Mouse (Mus musculus): ENCODE results near the gene Shkbp1. TPM values are rescaled to one million over a fixed set of nuclear protein-coding genes. Genes with fewer than 3 reads are reported as not detected.

Shkbp1 gene
- total and polyA plus RNA-seq, 3 experiments = 23.3 to 62.8 (median 30.8) TPM

DNA sequence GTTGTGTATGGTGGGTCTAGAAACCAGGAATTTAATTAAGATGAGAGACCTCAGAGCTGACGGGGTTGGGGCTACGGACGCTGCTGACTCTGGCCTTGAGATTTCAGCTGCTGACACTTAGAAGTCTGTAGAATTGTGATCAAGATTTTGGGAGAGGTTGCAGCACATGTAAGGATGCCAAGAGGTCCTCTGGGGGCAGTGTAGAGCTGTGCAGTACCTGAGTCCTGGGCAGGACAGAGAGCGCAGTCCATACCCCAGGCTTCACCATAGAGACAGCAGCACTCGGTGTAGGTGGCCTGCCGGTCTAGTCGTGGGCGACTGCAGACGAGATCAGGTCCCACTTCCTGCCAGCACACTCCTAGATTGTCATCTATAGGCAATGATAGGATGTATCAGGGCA lies 48.3 kb downstream of the Shkbp1 start:
- Histone ChIP-seq H3K27ac (ENCODE audit: insufficient read depth, low read depth) (no peak overlapping the region), H3K79me2 (replicated peaks; ENCODE audit: control insufficient read depth, extremely low read depth, insufficient read depth, poor library complexity, severe bottlenecking) (no peaks in the 10 kb centered on the region), H3K27me3 (replicated peaks) (peaks cover 41% of the 10 kb centered on the region), H3K9me3 (replicated peaks; ENCODE audit: low read length) (no peaks in the 10 kb centered on the region), H3K36me3 (replicated peaks in 1 of 2; ENCODE audit: control insufficient read depth in 1 of 2, insufficient read depth in 1 of 2, low read length in 1 of 2) (no peaks in the 10 kb centered on the region), H3K4me3 (replicated peaks in 1 of 3; ENCODE audit: low read depth in 2 of 3, low read length in 2 of 3, poor library complexity in 1 of 3) (no peak overlapping the region), H3K4me2 (ENCODE audit: insufficient read depth, low read depth, poor library complexity, severe bottlenecking) (no peak overlapping the region), H3K4me1 (ENCODE audit: control insufficient read depth in 1 of 2, insufficient read depth in 2 of 2) (peaks cover 0 to 2% of the 10 kb centered on the region in 2 experiments; a peak in 2 of 4 replicates), H3K9ac (ENCODE audit: insufficient read depth, low read depth) (no peak overlapping the region)
- in situ Hi-C loops (cut with MboI; ENCODE audit: low pct_ligation_motif_present, low pct_unique_long_range_greater_than_20kb, low sequenced_read_pairs) = no loop called here
- DNase-seq (ENCODE audit: extremely low read depth) = no peak
- no peak for TF ChIP-seq TCF12 (IDR thresholded peaks at IDR 0.05; ENCODE audit: low read depth, low read length)
- peak; percentile 29 for TF ChIP-seq RAD21 (IDR thresholded peaks at IDR 0.05; ENCODE audit: low read depth, low read length)
- TF ChIP-seq SMC3 (IDR thresholded peaks at IDR 0.05; ENCODE audit: low read depth, low read length) = 0 out of 2 replicates have a peak, but pooled peaks have one; percentile 3
- no peak for TF ChIP-seq CHD1 (IDR thresholded peaks at IDR 0.05; ENCODE audit: low read depth, low read length)
- TF ChIP-seq CTCF (conservative IDR thresholded peaks at IDR 0.05 in 1 of 2, IDR thresholded peaks at IDR 0.05 in 1 of 2; ENCODE audit: low read depth in 2 of 2, low read length in 2 of 2) = peak; percentile 10 to 56; a peak in 2 of 4 replicates
- no peak for TF ChIP-seq KAT2A (IDR thresholded peaks at IDR 0.05; ENCODE audit: insufficient replicate concordance, low read length)
- no peak for TF ChIP-seq MAFK (IDR thresholded peaks at IDR 0.05; ENCODE audit: insufficient replicate concordance, low read length)
- dilution Hi-C loops (cut with MboI; ENCODE audit: extremely low pct_ligation_motif_present, extremely low pct_unique_long_range_greater_than_20kb, low sequenced_read_pairs) = no loop called here

DNA sequence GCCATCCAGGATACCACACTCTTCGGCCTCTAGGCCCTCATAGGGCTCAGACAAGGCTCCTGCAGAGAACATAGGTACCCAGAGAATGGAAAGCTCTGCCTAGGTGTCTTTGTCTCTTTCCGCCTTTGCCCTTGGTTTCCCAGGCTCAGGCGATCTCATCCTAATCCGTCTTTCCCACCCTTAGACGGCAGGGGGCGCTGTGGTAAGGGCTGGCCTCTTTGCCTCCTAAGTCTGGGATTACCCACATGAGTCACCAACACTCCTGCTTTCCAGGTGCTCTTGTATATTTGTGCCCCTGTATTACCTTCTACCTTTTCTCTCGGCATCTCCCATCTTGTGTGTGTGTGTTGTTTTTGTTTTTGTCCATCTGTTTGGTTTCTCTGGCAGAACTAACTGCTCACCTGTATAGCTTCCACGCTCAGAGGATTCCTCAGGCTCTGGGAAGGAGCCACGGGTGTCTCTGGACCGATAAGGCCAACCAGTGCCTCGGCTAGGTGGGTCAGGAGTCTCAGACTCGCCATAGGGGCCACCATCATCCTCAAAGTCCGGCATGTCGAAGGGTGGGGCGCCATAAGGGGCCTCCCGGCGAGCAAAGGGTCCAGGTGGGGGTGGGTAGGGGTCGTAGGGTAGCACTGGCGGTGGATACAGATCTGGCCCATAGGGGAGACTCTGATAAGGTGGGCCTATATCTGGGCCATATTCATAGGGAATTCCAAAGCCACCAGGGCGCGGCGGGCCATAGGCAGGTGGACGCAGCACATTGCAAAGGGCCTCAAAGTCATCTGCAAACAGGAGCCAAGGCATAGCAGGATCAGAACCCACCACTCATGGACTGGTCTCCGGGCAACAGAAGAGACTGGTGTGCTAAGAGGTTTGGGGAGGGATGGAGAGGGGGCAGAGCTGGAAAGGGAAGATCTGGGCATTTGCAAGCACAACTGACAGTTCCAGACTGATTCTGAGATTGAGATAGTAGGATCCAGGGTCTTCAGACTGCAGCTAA lies 49.4 kb downstream of the Shkbp1 start:
- Histone ChIP-seq H3K27ac (ENCODE audit: insufficient read depth, low read depth) (no peak overlapping the region), H3K79me2 (replicated peaks; ENCODE audit: control insufficient read depth, extremely low read depth, insufficient read depth, poor library complexity, severe bottlenecking) (no peaks in the 10 kb centered on the region), H3K9me3 (replicated peaks; ENCODE audit: low read length) (no peaks in the 10 kb centered on the region), H3K27me3 (replicated peaks) (peaks cover 49% of the 10 kb centered on the region), H3K4me2 (ENCODE audit: insufficient read depth, low read depth, poor library complexity, severe bottlenecking) (no peak overlapping the region), H3K36me3 (replicated peaks in 1 of 2; ENCODE audit: control insufficient read depth in 1 of 2, insufficient read depth in 1 of 2, low read length in 1 of 2) (no peaks in the 10 kb centered on the region), H3K4me1 (ENCODE audit: control insufficient read depth in 1 of 2, insufficient read depth in 2 of 2) (peaks cover 0 to 2% of the 10 kb centered on the region in 2 experiments; a peak in 2 of 4 replicates), H3K4me3 (replicated peaks in 1 of 3; ENCODE audit: low read depth in 2 of 3, low read length in 2 of 3, poor library complexity in 1 of 3) (no peak overlapping the region), H3K9ac (ENCODE audit: insufficient read depth, low read depth) (no peak overlapping the region)
- DNase-seq (ENCODE audit: extremely low read depth) = peak; percentile 29
- dilution Hi-C loops (cut with MboI; ENCODE audit: extremely low pct_ligation_motif_present, extremely low pct_unique_long_range_greater_than_20kb, low sequenced_read_pairs) = no loop called here
- in situ Hi-C loops (cut with MboI; ENCODE audit: low pct_ligation_motif_present, low pct_unique_long_range_greater_than_20kb, low sequenced_read_pairs) = no loop called here
- no peak for TF ChIP-seq TCF12 (IDR thresholded peaks at IDR 0.05; ENCODE audit: low read depth, low read length)
- no peak for TF ChIP-seq E2F4 (IDR thresholded peaks at IDR 0.05; ENCODE audit: insufficient replicate concordance, low read depth, low read length)
- TF ChIP-seq CTCF (conservative IDR thresholded peaks at IDR 0.05 in 1 of 2, IDR thresholded peaks at IDR 0.05 in 1 of 2; ENCODE audit: low read depth in 2 of 2, low read length in 2 of 2) = peak; percentile 66 to 74
- TF ChIP-seq RAD21 (IDR thresholded peaks at IDR 0.05; ENCODE audit: low read depth, low read length) = peak; percentile 22
- peak; percentile 48 for TF ChIP-seq SMC3 (IDR thresholded peaks at IDR 0.05; ENCODE audit: low read depth, low read length)

DNA sequence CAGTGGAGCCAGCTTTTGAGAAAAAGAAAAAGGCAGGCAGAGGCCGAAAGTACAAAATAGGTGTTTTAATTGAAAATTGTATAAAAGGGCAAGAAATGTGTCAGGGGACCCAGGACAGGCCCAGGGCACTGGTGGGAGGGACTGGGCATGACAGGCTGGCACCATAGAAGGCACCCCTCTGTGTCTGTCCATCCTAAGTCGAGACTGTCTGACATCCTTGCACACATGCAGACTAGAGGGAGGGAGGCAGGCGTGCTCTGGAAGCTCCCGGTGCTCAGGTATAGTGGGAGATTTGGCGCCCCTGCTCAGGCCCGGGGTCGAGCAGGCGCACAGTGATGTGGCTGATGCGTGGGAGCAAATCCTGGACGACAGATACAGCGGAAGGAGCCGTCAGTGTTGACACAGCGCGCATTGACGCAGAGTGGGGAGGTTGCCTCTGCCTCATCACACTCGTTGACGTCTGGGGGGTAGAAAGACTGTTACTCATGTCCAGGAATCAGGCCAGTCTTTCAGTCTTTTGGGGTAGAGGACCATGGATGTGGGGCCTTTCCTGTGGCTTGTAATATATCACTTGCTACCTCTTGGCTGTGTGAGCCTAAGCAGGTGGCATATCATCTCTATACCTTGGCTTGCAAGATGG lies 50.6 kb downstream of the Shkbp1 start:
- Histone ChIP-seq H3K79me2 (replicated peaks; ENCODE audit: control insufficient read depth, extremely low read depth, insufficient read depth, poor library complexity, severe bottlenecking) (no peaks in the 10 kb centered on the region), H3K9ac (ENCODE audit: insufficient read depth, low read depth) (no peak overlapping the region), H3K27ac (ENCODE audit: insufficient read depth, low read depth) (no peak overlapping the region), H3K36me3 (replicated peaks in 1 of 2; ENCODE audit: control insufficient read depth in 1 of 2, insufficient read depth in 1 of 2, low read length in 1 of 2) (no peaks in the 10 kb centered on the region), H3K27me3 (replicated peaks) (peaks cover 51% of the 10 kb centered on the region), H3K4me2 (ENCODE audit: insufficient read depth, low read depth, poor library complexity, severe bottlenecking) (no peak overlapping the region), H3K9me3 (replicated peaks; ENCODE audit: low read length) (peaks cover 2% of the 10 kb centered on the region), H3K4me1 (ENCODE audit: control insufficient read depth in 1 of 2, insufficient read depth in 2 of 2) (no peaks in the 10 kb centered on the region), H3K4me3 (replicated peaks in 1 of 3; ENCODE audit: low read depth in 2 of 3, low read length in 2 of 3, poor library complexity in 1 of 3) (no peak overlapping the region)
- dilution Hi-C loops (cut with MboI; ENCODE audit: extremely low pct_ligation_motif_present, extremely low pct_unique_long_range_greater_than_20kb, low sequenced_read_pairs) = no loop called here
- in situ Hi-C loops (cut with MboI; ENCODE audit: low pct_ligation_motif_present, low pct_unique_long_range_greater_than_20kb, low sequenced_read_pairs) = no loop called here
- TF ChIP-seq ZNF384 (IDR thresholded peaks at IDR 0.05; ENCODE audit: low read depth, low read length) (no peak), JUN (IDR thresholded peaks at IDR 0.05; ENCODE audit: insufficient read depth, low read depth, low read length) (no peak), BHLHE40 (IDR thresholded peaks at IDR 0.05; ENCODE audit: low read depth, low read length) (no peak), RCOR1 (conservative IDR thresholded peaks at IDR 0.05; ENCODE audit: low read depth, low read length) (no peak), MYC (IDR thresholded peaks at IDR 0.05; ENCODE audit: low read depth, low read length) (no peak), TCF12 (IDR thresholded peaks at IDR 0.05; ENCODE audit: low read depth, low read length) (no peak), KAT2A (IDR thresholded peaks at IDR 0.05; ENCODE audit: insufficient replicate concordance, low read length) (no peak), ZKSCAN1 (IDR thresholded peaks at IDR 0.05; ENCODE audit: borderline replicate concordance, low read depth, low read length) (no peak), ZC3H11A (IDR thresholded peaks at IDR 0.05; ENCODE audit: low read depth, low read length) (no peak), IRF4 (IDR thresholded peaks at IDR 0.05; ENCODE audit: low read depth, low read length) (no peak), MXI1 (IDR thresholded peaks at IDR 0.05; ENCODE audit: low read depth, low read length) (no peak), CHD2 (IDR thresholded peaks at IDR 0.05; ENCODE audit: low read length) (no peak), ELF1 (IDR thresholded peaks at IDR 0.05; ENCODE audit: low read depth, low read length) (no peak), POLR2AphosphoS2 (IDR thresholded peaks at IDR 0.05; ENCODE audit: low read depth, low read length) (no peak), MAFK (IDR thresholded peaks at IDR 0.05; ENCODE audit: insufficient replicate concordance, low read length) (no peak)
- DNase-seq (ENCODE audit: extremely low read depth) = no peak

Measured in CH12.LX (cell line).